Comparison of ENCODE assay signal across 19 mouse cellular contexts in the genomic region with DNA sequence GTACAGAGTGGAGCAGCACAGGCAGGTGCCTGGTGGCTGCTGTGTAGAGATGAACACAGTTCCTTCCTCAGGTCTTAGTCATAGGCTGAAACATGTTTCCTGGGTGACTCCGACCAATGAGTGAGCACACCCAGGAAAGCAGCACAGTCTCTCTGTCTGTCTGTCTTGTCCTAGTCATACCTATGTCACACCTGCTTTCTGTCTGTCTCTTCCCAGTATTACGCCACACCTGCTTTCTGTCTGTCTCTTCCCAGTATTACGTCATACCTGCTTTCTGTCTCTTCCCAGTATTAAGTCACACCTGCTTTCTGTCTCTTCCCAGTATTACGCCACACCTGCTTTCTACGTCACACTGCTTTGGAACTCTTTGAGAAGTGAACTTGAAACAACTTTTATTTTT.
"Had no signal": no experiment of that assay in that cellular context is flagged by ENCODE, and none has a peak within 500 bp of the region (broad histone marks: within the 10 kb centered on the region; RNA-seq: fewer than 3 reads in every experiment).

No protein-coding gene starts in this region.

- H3K9me3 ChIP-seq: lung, embryonic 15.5 days; midbrain, embryonic 10.5 days; midbrain, embryonic 12.5 days; neural tube, embryonic 13.5 days; neural tube, embryonic 15.5 days had no signal

- ATAC-seq: lung, postnatal 0 days; midbrain, embryonic 16.5 days had no signal

- H3K27ac ChIP-seq: lung, embryonic 15.5 days; midbrain, embryonic 10.5 days; midbrain, embryonic 12.5 days; neural tube, embryonic 13.5 days; neural tube, embryonic 15.5 days had no signal

- H3K4me3 ChIP-seq: lung, embryonic 15.5 days; midbrain, embryonic 10.5 days; midbrain, embryonic 12.5 days; myocyte; neural tube, embryonic 13.5 days; neural tube, embryonic 15.5 days had no signal

- H3K27me3 ChIP-seq: lung, embryonic 15.5 days; midbrain, embryonic 12.5 days; neural tube, embryonic 13.5 days; neural tube, embryonic 15.5 days had no signal

- H3K4me2 ChIP-seq: lung, embryonic 15.5 days; midbrain, embryonic 12.5 days; neural tube, embryonic 13.5 days; neural tube, embryonic 15.5 days had no signal

- H3K4me1 ChIP-seq: lung, embryonic 15.5 days; midbrain, embryonic 10.5 days; midbrain, embryonic 12.5 days; neural tube, embryonic 13.5 days; neural tube, embryonic 15.5 days had no signal

- DNase-seq: lung, adult 2 months; lung, postnatal 4 days; midbrain, embryonic 14.5 days; retina, postnatal 1 day; right cerebral cortex, adult 18-20 months; right cerebral cortex, postnatal 25 days; right cerebral cortex, postnatal 4 days; spleen, adult 18-20 months; thymus, adult 2 months; thymus, postnatal 25 days; thymus, postnatal 4 days had no signal

- H3K9ac ChIP-seq: lung, embryonic 15.5 days; midbrain, embryonic 12.5 days; neural tube, embryonic 13.5 days; neural tube, embryonic 15.5 days had no signal
